Mouse (Mus musculus): ENCODE measurements around the gene Arhgef39. TPM values are rescaled to one million over a fixed set of nuclear protein-coding genes. Genes with fewer than 3 reads are reported as not detected.

The Arhgef39 gene
- polyA plus RNA-seq, 1 experiment from 2014 or later: 46.1 TPM

DNA sequence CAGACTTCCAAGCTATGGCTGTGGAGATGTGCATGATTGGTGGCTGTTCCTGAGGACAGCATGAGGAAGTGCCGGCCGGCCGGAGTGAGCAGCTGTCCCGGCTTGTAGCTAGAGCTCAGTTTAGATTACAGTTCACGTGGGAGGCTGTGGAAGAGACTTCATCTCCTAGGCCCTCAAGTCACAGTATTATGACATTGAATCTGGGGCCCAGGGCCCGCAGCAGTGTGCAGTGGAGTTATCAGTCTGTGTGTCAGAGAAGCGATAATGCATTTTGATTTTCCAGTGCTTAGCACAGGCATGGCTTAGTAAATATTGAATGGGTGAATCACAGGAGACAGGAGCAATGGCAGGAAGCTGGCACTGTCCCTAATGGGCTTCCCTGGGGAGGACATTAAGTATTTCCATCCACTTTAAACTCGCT, 30.6 kb upstream of the Arhgef39 start:
- no peaks in the 10 kb centered on the region for H3K27me3 ChIP-seq (ENCODE audit: control insufficient read depth, insufficient read depth, low read length)
- peaks cover 33% of the 10 kb centered on the region for H3K36me3 ChIP-seq (ENCODE audit: control insufficient read depth, insufficient read depth, low read length)
- no peak overlapping the region for H3K4me3 ChIP-seq (replicated peaks; ENCODE audit: low read length)
- ATAC-seq (ENCODE audit: insufficient read depth, low FRiP score): no peak
- 46% methylated on average over 8 of the region's 8 CpGs for WGBS
- no peak overlapping the region for H3K4me2 ChIP-seq (ENCODE audit: low read depth, low read length)
- H3K4me1 ChIP-seq (ENCODE audit: control insufficient read depth, insufficient read depth, low read length): peaks cover 10% of the 10 kb centered on the region
- H3K9me3 ChIP-seq (replicated peaks; ENCODE audit: control insufficient read depth, low read length): 0 out of 2 replicates have a peak, but pooled peaks cover 6% of the 10 kb centered on the region
- peak overlapping the region; percentile 26; the same call in 1 of the 2 replicates for H3K9ac ChIP-seq (ENCODE audit: low read length)
- peak overlapping the region; percentile 23 for H3K27ac ChIP-seq (ENCODE audit: low read length)

DNA sequence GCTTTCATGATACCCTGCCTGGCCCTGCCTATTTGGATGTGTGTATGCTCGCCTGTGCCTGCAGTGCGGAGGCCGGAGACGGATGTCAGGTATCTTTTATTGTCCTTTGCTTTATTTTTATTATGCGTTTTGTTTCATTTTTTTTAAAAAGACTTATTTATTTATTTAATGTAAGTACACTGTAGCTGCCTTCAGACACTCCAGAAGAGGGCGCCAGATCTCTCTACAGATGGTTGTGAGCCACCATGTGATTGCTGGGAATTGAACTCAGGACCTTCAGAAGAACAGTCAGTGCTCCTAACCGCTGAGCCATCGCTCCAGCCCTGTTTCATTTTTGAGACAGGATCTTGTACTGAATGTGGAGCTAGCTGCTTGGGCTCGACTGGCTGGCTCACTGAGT, 29.0 kb upstream of the Arhgef39 start:
- H3K4me3 ChIP-seq (replicated peaks; ENCODE audit: low read length): no peak overlapping the region
- H3K9me3 ChIP-seq (replicated peaks; ENCODE audit: control insufficient read depth, low read length): 0 out of 2 replicates have a peak, but pooled peaks cover 6% of the 10 kb centered on the region
- H3K4me1 ChIP-seq (ENCODE audit: control insufficient read depth, insufficient read depth, low read length): peaks cover 10% of the 10 kb centered on the region
- H3K36me3 ChIP-seq (ENCODE audit: control insufficient read depth, insufficient read depth, low read length): peaks cover 23% of the 10 kb centered on the region
- 82% methylated on average over 9 of the region's 9 CpGs for WGBS
- no peak overlapping the region for H3K9ac ChIP-seq (ENCODE audit: low read length)
- H3K27me3 ChIP-seq (ENCODE audit: control insufficient read depth, insufficient read depth, low read length): no peaks in the 10 kb centered on the region
- H3K4me2 ChIP-seq (ENCODE audit: low read depth, low read length): no peak overlapping the region
- ATAC-seq (ENCODE audit: insufficient read depth, low FRiP score): no peak
- no peak overlapping the region for H3K27ac ChIP-seq (ENCODE audit: low read length)

DNA sequence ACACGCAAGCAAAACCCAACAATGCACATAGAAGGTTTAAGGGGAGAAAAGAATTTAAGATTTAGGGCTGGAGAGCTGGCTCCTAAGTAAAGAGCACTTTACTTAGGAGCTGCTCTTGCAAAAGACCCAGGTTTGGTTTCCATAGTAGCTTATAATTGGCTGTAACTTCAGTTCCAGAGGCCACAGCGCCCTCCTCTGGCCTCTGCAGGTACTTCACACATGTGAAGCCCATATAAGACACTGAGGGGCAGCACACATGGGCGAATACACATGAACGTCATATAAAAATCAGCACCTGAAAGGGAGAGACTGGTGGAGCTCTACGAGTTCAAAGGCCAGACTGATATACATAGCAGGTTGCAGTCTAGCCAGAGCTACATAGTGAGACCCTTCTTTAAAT, 28.4 kb upstream of the Arhgef39 start:
- whole genome bisulfite sequencing: 73% methylated on average over 5 of the region's 5 CpGs

DNA sequence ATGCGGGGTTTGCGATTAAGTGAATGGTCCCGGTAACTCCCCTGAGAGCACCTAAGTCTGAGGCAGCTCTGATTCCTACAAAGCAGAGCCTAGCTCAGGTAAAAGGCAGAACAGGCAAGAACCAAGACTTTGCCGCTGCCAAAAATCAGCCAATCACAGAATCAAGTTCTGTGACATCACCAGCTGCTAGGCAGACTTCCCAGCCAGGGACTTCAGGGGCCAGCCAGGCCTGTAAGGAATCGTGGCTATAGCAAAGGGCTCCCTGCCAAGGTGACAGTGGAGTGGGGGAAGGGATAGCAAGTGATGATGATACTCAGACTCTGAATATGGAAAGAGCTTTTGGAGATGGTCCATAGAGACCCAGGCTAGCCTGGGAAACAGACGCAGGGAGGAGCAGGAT, 20.5 kb upstream of the Arhgef39 start:
- H3K27me3 ChIP-seq (ENCODE audit: control insufficient read depth, insufficient read depth, low read length): no peaks in the 10 kb centered on the region
- H3K9ac ChIP-seq (ENCODE audit: low read length): peak overlapping the region; percentile 60; the same call in 1 of the 2 replicates
- H3K36me3 ChIP-seq (ENCODE audit: control insufficient read depth, insufficient read depth, low read length): no peaks in the 10 kb centered on the region
- H3K4me2 ChIP-seq (ENCODE audit: low read depth, low read length): peak overlapping the region; percentile 77
- no peak for ATAC-seq (ENCODE audit: insufficient read depth, low FRiP score)
- peak overlapping the region; percentile 12; the same call in 1 of the 2 replicates for H3K27ac ChIP-seq (ENCODE audit: low read length)
- peaks cover 28% of the 10 kb centered on the region for H3K4me1 ChIP-seq (ENCODE audit: control insufficient read depth, insufficient read depth, low read length)
- H3K9me3 ChIP-seq (replicated peaks; ENCODE audit: control insufficient read depth, low read length): no peaks in the 10 kb centered on the region
- H3K4me3 ChIP-seq (replicated peaks; ENCODE audit: low read length): peak overlapping the region; percentile 53
- 15% methylated on average over 6 of the region's 6 CpGs for WGBS

More for the DNA sequence above, 28.4 kb upstream of the Arhgef39 start:
- H3K9me3 ChIP-seq (replicated peaks; ENCODE audit: control insufficient read depth, low read length): 0 out of 2 replicates have a peak, but pooled peaks cover 6% of the 10 kb centered on the region
- H3K27me3 ChIP-seq (ENCODE audit: control insufficient read depth, insufficient read depth, low read length): no peaks in the 10 kb centered on the region
- H3K9ac ChIP-seq (ENCODE audit: low read length): no peak overlapping the region
- no peak overlapping the region for H3K4me2 ChIP-seq (ENCODE audit: low read depth, low read length)
- no peak overlapping the region for H3K27ac ChIP-seq (ENCODE audit: low read length)
- no peak overlapping the region for H3K4me3 ChIP-seq (replicated peaks; ENCODE audit: low read length)
- H3K4me1 ChIP-seq (ENCODE audit: control insufficient read depth, insufficient read depth, low read length): peaks cover 10% of the 10 kb centered on the region
- H3K36me3 ChIP-seq (ENCODE audit: control insufficient read depth, insufficient read depth, low read length): peaks cover 18% of the 10 kb centered on the region
- no peak for ATAC-seq (ENCODE audit: insufficient read depth, low FRiP score)

DNA sequence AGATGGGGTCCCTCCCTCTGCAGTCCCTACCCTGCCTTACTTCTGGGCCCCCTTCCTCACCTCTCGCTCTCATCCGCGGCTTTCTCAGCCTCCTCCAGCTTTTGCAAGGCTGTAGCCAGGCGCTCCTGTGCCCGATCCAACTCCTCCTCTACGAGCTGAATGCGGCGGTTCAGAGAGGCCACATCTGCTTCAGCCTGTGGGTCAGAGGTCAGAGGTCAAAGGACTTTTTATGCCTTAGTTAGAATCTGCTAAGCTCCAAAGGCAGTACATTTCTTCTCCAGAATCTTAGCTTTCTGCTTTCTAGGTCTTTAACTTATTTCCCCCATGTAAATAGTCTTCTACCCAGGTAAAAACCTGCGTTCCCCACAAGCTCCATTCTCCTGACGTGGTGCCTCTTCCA, 20.1 kb upstream of the Arhgef39 start:
- no peaks in the 10 kb centered on the region for H3K9me3 ChIP-seq (replicated peaks; ENCODE audit: control insufficient read depth, low read length)
- ATAC-seq (ENCODE audit: insufficient read depth, low FRiP score): no peak

DNA sequence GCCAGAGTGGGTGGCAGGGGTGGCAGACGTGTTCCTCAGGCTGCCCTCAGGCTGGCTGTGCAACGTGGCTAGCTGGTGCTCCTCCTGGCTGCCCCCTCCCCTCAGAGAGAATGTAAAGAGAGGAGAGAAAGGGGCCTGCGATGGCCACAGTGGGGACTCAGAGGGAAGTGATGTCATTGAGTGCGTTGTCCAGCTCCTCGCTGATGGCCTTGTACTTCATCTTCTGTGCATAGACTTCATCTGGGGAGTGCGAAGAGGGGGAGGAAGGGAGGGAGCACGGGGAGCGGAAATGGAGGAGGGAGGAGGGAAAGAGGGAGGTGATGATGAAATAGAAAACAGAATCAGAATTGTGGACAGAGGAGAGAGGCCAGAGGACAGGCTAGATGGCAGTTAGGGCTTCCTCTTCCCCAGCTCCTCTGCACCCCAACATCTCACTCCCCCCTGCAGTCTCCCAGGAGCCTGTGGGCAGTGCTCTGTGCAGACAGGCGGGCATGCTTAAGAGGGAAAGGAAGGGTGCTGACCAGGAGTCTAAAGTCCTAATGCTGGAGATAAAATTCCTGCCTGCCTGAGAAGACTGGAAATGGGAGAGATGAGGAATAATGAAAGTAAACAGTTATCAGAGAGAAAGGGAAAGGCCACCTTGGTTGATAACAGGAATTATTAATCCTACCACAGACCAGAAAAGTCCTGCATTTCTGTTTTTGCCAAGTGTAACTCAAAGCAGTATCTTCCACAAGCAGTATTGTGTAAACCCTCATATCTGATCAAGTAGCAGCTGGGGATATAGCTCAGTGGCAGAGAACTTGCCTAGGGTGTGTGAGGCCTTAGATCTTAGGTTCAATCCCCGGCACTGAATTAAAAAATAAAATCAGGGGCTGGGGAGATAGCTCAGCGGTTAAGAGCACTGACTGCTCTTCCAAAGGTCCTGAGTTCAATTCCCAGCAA, 16.5 kb upstream of the Arhgef39 start:
- Histone ChIP-seq H3K9me3 (replicated peaks; ENCODE audit: control insufficient read depth, low read length) (no peaks in the 10 kb centered on the region), H3K36me3 (ENCODE audit: control insufficient read depth, insufficient read depth, low read length) (no peaks in the 10 kb centered on the region), H3K4me2 (ENCODE audit: low read depth, low read length) (no peak overlapping the region), H3K27me3 (ENCODE audit: control insufficient read depth, insufficient read depth, low read length) (no peaks in the 10 kb centered on the region), H3K4me1 (ENCODE audit: control insufficient read depth, insufficient read depth, low read length) (peaks cover 21% of the 10 kb centered on the region), H3K27ac (ENCODE audit: low read length) (no peak overlapping the region), H3K9ac (ENCODE audit: low read length) (no peak overlapping the region), H3K4me3 (replicated peaks; ENCODE audit: low read length) (no peak overlapping the region)
- 63% methylated on average over 11 of the region's 11 CpGs for WGBS
- no peak for ATAC-seq (ENCODE audit: insufficient read depth, low FRiP score)

More for the DNA sequence above, 20.1 kb upstream of the Arhgef39 start:
- Histone ChIP-seq H3K4me1 (ENCODE audit: control insufficient read depth, insufficient read depth, low read length) (peaks cover 29% of the 10 kb centered on the region), H3K27me3 (ENCODE audit: control insufficient read depth, insufficient read depth, low read length) (no peaks in the 10 kb centered on the region), H3K9ac (ENCODE audit: low read length) (peak overlapping the region; percentile 60), H3K4me2 (ENCODE audit: low read depth, low read length) (peak overlapping the region; percentile 77), H3K4me3 (replicated peaks; ENCODE audit: low read length) (peak overlapping the region; percentile 53), H3K27ac (ENCODE audit: low read length) (no peak overlapping the region), H3K36me3 (ENCODE audit: control insufficient read depth, insufficient read depth, low read length) (no peaks in the 10 kb centered on the region)
- WGBS: 36% methylated on average over 10 of the region's 10 CpGs

DNA sequence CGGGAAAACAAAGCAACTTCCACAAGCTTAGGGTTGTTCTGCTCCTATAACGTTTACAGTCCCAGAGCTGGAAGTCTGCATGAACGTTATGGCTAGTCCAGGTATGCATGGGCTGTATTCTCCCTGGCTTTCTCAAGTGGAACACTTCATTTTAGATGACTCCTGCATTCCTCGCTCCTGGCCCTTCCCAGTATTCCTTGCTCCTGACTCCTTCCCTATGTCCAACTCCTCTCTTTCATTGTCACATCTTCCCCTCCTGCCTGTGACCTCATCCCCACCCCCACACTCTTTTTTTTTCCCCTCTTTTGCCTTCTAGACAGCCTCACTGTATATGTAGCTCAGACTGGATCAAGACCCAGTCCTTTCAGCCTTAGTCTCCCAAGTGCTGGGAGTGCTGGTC, 14.3 kb upstream of the Arhgef39 start:
- WGBS: 68% methylated on average over 4 of the region's 4 CpGs
- H3K4me2 ChIP-seq (ENCODE audit: low read depth, low read length): no peak overlapping the region
- no peaks in the 10 kb centered on the region for H3K27me3 ChIP-seq (ENCODE audit: control insufficient read depth, insufficient read depth, low read length)
- H3K9ac ChIP-seq (ENCODE audit: low read length): no peak overlapping the region
- H3K4me1 ChIP-seq (ENCODE audit: control insufficient read depth, insufficient read depth, low read length): peaks cover 12% of the 10 kb centered on the region
- no peaks in the 10 kb centered on the region for H3K9me3 ChIP-seq (replicated peaks; ENCODE audit: control insufficient read depth, low read length)
- no peaks in the 10 kb centered on the region for H3K36me3 ChIP-seq (ENCODE audit: control insufficient read depth, insufficient read depth, low read length)
- H3K27ac ChIP-seq (ENCODE audit: low read length): no peak overlapping the region
- H3K4me3 ChIP-seq (replicated peaks; ENCODE audit: low read length): no peak overlapping the region
- ATAC-seq (ENCODE audit: insufficient read depth, low FRiP score): no peak

DNA sequence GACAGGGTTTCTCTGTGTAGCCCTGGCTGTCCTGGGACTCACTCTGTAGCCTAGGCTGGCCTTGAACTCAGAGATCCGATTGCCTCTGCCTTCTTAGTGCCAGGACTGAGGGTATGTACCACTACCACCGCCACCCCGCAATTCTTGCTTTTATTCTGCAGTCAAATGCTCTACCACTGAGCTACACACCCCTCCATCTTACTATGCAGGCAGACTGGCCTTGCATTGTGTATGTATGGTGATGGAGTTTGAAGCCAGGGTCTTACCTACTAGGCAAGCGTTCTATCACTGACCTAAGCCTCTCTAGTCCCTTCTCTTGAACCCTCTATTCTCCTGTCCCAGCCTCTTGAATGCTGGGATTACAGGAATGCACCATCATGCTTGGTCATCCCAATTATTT, 13.8 kb upstream of the Arhgef39 start:
- WGBS: 89% methylated on average over 4 of the region's 4 CpGs
- H3K4me1 ChIP-seq (ENCODE audit: control insufficient read depth, insufficient read depth, low read length): peaks cover 14% of the 10 kb centered on the region
- no peaks in the 10 kb centered on the region for H3K36me3 ChIP-seq (ENCODE audit: control insufficient read depth, insufficient read depth, low read length)
- H3K4me2 ChIP-seq (ENCODE audit: low read depth, low read length): no peak overlapping the region
- 0 out of 2 replicates have a peak overlapping the region, but pooled peaks have one; percentile 23 for H3K27ac ChIP-seq (ENCODE audit: low read length)
- no peaks in the 10 kb centered on the region for H3K27me3 ChIP-seq (ENCODE audit: control insufficient read depth, insufficient read depth, low read length)
- no peaks in the 10 kb centered on the region for H3K9me3 ChIP-seq (replicated peaks; ENCODE audit: control insufficient read depth, low read length)
- no peak overlapping the region for H3K9ac ChIP-seq (ENCODE audit: low read length)
- H3K4me3 ChIP-seq (replicated peaks; ENCODE audit: low read length): no peak overlapping the region
- ATAC-seq (ENCODE audit: insufficient read depth, low FRiP score): no peak

DNA sequence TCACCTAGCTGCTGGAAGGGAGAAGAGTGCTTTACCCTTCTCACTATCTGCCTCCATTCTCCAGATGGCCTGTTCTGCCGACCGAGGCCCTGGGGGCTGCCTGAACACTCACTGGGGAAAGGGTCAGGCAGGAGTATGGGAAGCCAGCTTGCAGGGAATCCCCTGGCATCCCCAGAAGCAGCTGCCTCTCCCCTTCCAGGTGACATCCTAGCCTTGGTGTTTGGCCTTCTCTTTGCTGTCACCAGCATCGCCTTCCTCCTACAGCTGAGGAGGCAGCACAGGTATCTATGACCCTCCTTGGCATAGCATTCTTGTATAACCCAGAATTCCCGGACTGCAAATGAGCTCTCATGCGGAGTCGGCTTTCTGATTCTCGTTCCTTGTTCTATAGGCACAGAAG, 13.2 kb upstream of the Arhgef39 start:
- Histone ChIP-seq H3K9ac (ENCODE audit: low read length) (no peak overlapping the region), H3K27ac (ENCODE audit: low read length) (no peak overlapping the region), H3K36me3 (ENCODE audit: control insufficient read depth, insufficient read depth, low read length) (no peaks in the 10 kb centered on the region), H3K4me3 (replicated peaks; ENCODE audit: low read length) (no peak overlapping the region), H3K4me2 (ENCODE audit: low read depth, low read length) (no peak overlapping the region), H3K9me3 (replicated peaks; ENCODE audit: control insufficient read depth, low read length) (no peaks in the 10 kb centered on the region), H3K4me1 (ENCODE audit: control insufficient read depth, insufficient read depth, low read length) (peaks cover 20% of the 10 kb centered on the region), H3K27me3 (ENCODE audit: control insufficient read depth, insufficient read depth, low read length) (no peaks in the 10 kb centered on the region)
- 66% methylated on average over 7 of the region's 7 CpGs for WGBS
- ATAC-seq (ENCODE audit: insufficient read depth, low FRiP score): no peak

All from stomach, embryonic 16.5 days (tissue).